Mouse (Mus musculus) cerebellum, adult 9-11 months (tissue): ENCODE measurements around the gene Tfb2m.

Source experiments
- DNase-seq: peaks from one replicate; pipeline ENCODE4 v3.0.0; 2022

Tfb2m gene

DNA sequence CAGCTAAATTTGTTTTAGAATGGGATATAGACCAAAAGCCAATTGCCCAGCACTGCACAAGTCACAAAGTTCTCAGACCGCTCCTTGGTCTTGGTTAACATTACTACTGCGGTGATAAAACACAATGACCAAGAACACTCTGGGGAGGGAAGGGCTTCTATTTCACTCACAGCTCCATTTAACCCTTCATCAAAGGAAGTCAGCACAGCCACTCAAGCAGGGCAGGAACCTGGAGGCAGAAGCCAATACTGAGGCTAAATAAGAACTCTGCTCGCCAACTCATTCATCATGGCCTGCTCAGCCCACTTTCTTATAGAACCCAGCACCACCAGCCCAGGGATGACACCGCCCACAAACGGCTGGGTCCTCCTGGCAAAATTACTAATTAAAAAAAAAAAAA, 57.5 kb downstream of the Tfb2m start:
- DNase-seq, result no peak

DNA sequence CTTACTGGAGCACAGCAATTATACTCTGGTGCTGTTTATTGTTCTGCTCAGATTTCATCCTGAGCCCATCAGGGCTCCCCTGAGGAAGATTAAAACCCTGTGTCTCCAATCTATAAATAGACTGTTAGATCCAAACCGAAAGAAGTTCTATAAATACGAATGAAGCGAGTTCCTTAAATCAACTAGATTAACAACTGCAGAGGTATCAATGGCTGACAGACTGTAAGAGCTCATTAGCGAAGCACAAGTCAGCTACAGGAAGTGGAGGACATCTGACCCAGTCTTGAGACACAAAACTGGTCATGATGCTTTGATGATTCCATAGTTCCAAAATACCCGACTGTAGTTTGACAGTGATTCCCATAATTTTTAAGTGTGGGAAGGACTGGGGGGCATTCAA, 58.1 kb downstream of the Tfb2m start:
- no peak for DNase-seq

GRCm38 (mm10) chr1:179487238-179487637, 58.8 kb downstream of the Tfb2m start:
- no peak for DNase-seq

GRCm38 (mm10) chr1:179485784-179486540, 60.1 kb downstream of the Tfb2m start:
- no peak for DNase-seq

GRCm38 (mm10) chr1:179480862-179481261, 65.2 kb downstream of the Tfb2m start:
- no peak for DNase-seq
